Mouse (Mus musculus): ENCODE results near the gene Zfp775.
"Not testable (repeated sequence)": the region's sequence is repeated elsewhere in the genome, so short reads cannot be mapped to it uniquely, and the experiment has no call there.

Gene Zfp775

DNA sequence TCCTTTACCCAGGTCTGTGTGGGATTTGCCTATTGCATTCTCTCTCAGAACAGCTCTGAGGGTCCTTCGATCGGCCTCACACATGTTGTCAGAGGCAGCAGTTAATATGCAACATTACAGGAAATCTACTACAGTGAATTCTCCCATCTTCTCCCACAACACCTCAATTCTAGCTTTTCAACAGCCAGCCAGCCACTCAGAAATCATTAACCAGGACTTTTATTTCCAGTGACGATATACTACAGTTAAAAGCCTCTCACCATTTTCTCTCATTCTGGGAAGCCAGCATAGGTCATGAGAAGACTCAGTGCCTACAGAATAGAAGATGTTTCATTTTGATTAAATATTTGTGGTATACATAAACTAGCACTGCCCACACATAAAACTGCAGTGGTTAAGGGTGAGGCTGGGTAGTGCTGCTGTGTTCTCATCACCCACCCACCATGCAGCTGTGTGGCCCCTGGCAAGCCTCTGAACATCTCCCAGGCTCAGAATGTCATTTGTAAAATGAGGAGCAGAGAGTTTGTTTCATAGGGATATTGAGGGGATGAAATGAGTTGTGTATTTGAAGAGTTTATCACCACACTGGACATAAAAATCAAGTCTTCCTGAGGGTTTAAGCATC, 10.5 kb upstream of the Zfp775 start:
- DNase-seq = no peak

DNA sequence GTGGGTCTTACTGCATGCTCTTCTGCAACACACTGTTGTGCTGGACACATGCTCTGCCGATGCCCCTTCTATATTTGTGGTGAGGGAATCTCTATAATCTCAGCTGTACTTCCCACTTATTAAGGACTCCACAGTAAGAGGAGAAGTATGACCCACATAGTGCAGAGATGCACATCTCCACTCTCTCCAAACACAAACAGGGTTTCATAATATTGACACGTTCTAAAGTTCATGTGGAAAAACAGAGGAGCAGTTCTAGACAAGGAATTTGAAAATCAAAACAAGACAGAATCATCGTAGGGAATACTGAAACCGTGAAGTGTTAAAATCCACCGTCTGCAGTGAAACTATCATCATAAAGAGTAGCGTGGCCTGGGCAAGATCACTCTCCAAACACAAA, 10.0 kb upstream of the Zfp775 start:
- DNase-seq = no peak

DNA sequence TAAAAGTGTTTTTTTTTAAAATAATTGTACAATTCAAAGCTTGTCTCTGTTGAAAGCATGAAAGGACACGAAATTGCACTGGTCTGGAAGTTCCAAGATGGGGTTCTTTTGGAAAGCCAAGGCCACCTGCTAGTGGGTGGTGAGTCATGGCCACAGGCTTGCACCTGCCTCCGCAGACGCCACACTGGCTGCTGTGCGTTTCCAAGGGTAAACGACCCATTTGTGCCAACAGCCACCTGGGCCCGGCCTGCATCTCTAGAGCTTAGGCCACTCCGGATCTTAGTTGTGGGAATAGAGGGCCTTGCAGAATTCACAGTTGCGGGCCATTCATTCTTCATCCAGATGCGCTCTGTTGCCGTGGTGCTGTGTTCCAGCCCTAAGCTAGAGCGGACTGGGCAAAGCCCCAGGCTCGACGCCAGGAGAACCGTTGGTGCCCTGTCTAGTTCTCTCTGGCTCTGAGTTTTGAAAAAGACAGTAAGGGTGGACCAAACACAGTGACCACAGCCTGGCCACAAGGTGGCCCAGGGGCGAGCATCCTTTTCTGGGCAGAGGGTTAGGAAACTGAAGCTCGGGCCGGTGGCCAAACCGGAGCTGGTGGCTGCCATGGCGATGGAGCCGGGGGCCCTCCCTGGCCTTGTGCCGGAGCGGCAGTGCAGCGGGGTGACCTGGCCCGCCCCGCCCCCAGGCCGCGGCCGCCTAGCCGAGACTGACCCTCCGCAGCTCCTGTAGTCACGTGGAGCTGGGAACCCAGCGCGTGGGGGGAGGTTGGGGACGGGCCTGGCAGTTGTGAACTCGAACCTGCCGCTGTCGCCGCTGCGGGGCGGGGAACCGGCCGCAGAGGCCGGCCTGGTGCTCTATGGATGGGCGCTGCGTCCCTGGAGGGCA, 8.5 kb upstream of the Zfp775 start, which contains the start of the genes Repin1 and Gm44965:
Gene Repin1, plus strand, starts transcription at position 726 of the 885 bp plus-strand sequence.
Gene Gm44965, plus strand, starts transcription at position 784 of the 885 bp plus-strand sequence.
- peak; percentile 94 to 96 for DNase-seq

DNA sequence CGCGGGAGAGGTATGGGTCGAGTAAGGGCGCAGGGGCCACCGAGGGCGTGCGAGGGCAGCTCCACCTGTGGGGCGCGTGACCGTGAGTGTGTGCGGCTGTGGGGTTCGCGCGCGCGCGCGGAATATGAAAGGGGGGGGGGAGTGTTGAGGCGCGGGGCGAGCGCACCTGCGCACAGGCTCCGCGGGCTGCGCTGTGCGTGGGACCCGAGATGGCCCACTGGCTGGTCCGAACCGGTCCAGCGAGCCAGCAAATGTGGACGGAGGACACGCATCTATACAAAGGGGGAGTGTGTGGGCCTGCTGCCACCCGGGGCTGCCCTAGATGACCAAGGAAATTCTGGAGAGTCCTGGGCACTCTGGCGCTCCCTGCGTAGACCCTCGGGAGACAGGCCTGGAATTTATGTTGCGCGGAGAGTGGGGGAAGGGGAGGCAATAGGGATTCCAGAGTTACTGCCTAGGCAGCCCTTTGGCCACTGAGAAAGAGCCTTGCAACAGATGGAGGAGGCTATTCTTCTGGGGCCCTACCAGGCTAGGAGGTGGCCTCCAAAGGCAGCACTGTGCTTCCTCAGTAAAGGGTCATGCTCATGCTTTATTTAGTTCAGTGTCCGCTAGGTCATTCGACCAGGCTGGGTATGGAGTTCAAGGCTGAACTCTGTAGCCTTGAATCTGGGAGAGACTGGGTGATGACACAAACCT, 7.7 kb upstream of the Zfp775 start:
- DNase-seq = peak in 1 of 2 experiments; percentile 55

DNA sequence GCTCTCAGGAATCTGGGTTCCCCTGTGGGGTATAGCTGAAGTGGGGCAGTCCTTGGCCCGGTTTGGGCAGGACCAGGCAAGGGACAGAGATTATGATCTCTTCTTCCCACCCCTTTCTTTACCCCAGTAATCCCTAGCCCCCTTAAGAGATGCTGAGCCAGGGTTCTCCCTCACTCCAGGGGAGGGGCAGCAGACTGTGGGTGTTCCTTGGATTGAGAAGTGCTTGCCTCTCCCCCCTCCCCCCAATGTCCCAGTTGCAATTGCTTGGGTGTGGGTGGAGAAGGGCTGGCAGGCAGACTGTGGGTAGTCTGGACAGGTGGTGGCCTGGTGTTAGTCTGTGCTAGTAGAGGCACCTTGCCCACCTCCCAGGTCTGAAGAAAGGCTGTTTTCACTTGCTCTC, 6.6 kb upstream of the Zfp775 start:
- DNase-seq = no peak

DNA sequence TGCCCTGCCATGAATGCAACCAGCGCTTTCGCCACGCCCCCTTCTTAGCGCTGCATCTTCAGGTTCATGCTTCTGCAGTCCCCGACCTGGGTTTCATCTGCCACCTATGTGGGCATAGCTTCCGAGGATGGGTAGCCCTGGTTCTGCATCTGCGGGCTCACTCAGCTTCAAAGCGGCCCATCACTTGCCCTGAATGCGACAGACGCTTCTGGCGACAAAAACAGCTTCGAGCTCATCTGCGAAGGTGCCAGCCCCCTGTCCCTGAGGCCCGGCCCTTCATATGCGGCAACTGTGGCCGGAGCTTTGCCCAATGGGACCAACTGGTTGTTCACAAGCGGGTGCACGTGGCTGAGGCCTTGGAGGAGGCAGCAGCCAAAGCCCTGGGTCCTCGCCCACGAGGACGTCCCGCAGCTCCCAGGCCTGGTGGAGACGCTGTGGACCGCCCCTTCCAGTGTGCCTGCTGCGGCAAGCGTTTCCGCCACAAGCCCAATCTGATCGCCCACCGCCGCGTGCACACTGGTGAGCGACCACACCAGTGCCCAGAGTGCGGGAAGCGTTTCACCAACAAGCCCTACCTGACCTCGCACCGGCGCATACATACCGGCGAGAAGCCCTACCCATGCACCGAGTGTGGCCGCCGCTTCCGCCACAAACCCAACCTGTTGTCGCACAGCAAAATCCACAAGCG, 5.2 kb upstream of the Zfp775 start:
- DNase-seq = no peak

DNA sequence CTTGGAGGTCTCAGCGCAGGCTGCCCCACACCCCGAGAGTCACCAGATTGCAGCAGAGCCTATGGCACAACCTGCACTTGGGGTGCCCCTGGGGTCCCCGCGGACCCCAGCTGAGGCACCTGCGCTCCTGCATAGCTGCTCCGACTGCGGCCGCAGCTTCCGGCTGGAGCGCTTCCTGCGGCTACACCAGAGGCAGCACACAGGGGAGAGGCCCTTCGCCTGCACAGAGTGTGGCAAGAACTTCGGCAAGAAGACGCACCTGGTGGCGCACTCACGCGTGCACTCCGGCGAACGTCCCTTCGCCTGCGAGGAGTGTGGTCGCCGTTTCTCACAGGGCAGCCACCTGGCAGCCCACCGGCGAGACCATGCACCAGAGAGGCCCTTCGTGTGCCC, 4.6 kb upstream of the Zfp775 start:
- no peak for DNase-seq

DNA sequence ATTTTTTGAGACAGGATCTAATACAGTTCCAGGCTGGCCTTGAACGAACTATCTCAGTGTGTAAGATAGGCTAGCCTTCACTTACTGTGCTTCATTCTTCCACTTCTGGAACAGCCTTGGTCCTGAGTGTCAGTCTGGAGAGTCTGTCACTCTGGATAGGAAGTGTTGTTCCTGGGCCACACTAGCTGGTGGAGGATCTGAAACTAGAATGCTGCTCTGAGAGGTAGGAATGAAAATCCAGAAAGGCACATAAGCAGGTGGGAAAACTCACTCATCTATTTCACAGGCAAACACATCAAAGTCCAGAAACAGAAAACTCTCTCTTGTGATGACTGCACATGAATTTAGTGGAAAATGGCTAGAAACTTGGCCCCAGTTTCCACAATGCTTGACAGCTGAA, 1.3 kb upstream of the Zfp775 start:
- DNase-seq = no peak

DNA sequence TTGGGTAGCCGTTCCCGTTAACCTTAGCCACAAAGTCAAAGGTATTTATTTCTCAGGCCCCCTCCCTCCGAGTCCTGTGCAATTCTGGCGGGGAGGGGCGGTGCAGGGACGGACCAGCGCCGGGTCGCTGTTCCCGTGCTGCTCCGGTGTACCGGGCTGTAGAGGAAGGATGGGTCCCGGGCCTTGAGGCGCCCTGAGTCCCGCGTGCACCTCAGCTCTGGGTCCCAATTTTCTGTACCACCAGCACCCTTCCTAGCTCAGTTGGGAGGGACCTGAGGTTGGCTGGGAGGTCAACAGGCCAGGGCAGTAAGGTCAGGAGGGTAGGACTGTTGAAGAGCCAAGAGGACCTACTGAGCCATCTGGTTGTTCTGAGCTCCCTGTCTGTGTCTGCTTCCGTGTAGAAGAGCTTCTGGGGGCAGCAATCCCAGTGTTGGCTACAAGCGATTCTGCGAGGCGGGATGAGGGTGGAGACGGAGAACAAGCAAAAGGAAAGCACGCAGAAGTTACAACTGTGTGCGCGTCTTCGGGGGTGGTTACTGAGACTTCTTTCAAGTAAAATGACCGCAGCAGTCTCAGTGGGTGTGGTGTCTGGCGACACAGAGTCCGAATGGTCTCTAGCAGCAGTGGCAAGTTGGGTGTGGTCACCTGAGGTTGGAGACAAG, 348 bp downstream of the Zfp775 start:
- peak; percentile 48 to 50 for DNase-seq

DNA sequence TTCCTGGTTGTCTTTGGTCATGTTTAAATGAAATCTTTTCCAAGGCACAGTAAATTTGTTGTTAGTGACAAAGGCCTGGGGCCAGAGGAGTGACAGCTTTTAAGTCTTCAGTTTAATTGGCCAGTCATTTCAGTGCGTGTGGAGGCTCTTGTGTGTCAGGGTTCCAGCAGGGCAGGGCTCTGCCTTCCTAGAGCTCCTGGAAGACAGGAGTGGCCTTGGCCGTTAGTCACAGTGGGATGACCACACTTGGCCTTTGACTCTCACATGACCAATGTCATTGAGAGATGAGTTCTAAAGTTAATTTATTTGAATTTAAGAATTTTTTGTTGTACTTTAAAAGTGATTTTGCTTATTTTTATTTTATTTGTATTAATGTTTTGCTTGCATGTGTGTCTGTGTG, 6.3 kb downstream of the Zfp775 start:
- no peak for DNase-seq

DNA sequence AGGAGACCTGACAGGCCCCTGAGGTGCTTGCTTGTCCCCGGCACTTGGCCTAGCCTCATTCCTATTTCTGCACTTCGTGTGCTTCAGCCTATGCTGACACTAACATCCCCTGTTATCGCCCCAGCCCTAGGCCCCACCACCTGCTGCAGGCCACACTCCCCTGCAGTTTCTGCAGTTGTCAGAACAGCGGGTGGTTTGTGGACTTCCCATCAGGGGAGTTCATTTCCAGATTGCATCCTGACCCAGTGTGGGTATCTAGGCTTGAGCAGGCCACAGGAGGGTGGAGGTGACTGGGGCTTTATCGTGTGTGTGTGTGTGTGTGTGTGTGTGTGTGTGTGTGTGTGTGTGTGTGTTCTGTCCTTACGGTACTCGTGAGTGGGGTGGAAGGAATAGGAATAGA, 7.6 kb downstream of the Zfp775 start:
- no peak for DNase-seq

DNA sequence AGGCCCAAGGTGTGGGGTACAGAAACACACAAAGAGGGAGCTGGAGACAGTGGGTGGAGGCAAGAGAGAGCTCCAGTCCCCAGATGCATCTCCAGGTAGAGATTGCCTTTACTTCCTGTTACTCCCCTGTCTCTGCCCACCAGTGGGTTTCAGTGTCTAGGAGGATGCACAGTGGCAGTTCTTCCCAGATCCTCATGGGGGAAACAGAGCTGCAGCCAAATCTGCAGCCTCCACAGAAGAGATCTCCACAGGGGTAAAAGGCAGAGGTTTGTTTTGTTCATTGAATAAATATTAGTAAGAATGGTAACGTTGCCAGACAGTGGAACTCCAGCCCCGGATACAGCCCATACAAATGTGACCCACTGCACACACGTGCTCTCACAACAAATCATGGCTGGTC, 8.8 kb downstream of the Zfp775 start:
- DNase-seq = peak in 1 of 2 experiments; percentile 24

DNA sequence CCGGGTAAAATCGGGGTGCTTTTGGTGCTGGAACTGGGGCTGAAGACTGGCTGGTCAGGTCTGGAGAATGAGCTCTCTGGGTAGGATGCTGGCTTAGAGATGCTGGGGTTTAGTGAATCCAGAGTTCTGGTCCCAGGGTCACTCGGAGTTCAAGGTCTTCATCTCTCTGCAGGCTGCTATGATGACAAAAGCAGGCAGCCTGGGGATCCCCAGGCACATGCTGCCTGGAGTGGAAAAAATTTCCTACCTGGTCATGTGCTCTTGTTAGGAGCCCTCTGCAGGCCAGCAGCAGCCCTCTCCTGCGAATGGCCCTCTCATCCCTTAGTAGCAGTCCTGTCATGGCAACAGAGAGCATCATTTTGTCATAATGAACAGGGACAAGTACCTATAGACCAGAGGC, 11.6 kb downstream of the Zfp775 start:
- no peak for DNase-seq

DNA sequence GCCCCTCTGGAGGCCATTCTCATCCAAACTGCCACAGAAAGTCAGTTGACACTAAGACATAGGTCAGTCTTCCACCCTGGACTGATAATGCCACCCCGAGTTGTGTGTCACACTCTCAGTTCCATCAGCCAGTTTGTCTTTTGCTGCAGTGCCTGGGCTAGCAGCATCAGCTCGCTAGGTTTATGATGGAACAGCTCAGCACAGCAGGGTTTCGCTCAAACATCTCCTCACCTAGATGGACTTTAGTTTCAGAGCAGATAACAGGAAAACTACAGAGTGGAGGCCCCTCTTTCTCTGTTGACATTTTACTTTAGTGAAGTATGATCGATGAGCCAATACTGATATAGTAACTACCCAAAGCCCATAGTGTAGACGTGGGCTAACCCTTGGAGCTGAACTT, 12.9 kb downstream of the Zfp775 start:
- DNase-seq = no peak

DNA sequence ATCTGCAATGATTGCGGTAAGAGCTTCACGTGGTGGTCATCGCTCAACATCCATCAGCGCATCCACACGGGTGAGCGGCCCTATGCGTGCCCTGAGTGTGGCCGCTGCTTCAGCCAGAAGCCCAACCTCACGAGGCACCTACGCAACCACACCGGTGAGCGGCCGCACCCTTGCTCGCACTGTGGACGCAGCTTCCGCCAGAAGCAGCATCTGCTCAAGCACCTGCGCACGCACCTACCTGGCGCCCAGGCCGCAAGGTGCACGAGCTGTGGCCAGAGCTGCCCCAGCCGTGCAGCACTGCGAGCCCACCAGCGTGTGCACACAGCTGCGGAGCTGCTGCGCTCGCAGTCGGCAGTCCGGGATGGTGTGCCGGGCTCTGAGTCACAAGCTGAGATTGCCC, 18.2 kb downstream of the Zfp775 start:
- DNase-seq = no peak

DNA sequence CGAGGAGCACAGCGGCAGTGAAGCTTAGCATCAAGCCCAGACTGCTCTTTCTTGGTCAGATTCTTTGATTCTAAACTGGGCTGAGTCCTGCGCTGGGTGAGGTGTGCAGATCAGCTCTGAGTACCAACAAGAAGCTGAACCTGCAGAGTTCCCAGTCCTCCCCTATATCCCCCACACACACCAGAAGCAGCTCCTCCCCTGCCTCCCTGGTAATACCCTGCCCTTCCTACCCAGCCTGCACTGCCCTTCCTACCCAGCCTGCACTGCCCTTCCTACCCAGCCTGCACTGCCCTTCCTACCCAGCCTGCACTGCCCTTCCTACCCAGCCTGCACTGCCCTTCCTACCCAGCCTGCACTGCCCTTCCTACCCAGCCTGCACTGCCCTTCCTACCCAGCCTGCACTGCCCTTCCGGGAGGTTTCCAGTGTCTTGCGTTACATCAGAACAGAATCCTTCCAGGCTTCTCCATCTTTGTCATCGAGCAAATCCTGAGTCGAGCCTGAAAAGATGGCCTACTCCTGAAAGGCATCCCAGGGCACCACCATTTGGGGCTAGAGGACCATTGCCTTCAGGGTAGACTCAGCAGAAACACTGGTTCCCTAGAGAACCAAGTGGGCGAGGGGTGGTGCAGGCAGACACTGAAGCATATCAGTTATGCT, 20.5 kb downstream of the Zfp775 start:
- not testable (repeated sequence) for DNase-seq

DNA sequence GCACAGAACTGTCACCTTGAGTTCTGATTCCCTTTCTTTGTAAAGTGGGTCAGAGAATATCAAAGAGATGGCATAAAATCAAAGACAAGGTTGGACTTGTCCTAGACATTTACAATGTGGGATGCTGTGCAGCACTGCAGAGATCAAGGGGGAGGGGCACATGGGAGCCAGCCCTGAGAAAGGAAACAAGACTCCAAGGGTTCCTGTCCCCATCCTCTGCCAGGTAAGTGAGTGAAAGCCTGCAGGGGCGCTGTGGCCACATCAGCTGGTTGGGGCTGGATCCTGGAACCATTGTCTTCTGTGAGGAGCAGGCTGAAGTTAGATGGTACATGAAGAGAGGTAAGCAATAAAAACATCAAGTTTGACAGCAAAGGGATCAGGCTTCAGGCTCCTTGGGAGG, 21.6 kb downstream of the Zfp775 start:
- DNase-seq = no peak

DNA sequence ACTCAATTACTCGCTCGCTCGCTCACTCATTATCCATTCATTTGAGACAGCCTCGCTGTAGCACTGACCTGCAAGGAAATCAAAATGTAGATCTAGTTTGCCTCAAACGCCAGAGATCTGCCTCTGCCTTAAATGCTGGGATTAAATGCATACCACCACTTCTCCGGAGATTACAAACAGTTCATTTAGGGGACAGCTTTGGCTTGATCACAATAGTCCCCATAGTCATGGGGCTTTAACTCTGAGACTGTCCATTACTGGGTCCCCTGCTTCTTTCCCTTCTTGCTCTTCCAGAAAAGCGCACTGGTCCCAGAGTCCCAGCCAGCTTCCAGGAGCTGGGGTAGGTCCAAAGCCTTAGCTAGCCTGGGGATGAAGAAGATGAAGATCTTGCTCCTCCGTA, 24.6 kb downstream of the Zfp775 start, which contains the start of gene AI854703:
Gene AI854703, plus strand, starts transcription at position 301 of the 400 bp plus-strand sequence.
- no peak for DNase-seq

DNA sequence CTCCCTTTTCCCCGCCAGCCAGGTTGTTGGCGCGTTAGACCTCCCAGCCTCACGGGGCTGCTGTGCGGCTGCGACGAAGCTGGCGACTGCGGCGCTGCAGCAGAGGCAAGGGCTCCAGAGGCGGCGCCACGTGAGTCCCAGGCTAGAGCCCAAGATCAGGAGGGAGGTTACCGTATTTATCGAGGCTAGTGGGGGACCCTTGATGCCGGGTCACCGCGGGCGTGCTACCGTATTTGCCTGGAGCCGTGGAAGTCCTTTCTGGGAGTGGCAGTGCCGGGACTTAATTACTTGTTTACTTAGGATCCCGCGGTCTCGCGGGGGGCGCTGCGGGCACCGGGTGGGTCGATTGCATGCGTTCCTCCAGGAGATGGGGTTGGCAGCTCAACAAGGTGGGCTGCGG, 25.1 kb downstream of the Zfp775 start:
- DNase-seq = peak; percentile 41 to 57

DNA sequence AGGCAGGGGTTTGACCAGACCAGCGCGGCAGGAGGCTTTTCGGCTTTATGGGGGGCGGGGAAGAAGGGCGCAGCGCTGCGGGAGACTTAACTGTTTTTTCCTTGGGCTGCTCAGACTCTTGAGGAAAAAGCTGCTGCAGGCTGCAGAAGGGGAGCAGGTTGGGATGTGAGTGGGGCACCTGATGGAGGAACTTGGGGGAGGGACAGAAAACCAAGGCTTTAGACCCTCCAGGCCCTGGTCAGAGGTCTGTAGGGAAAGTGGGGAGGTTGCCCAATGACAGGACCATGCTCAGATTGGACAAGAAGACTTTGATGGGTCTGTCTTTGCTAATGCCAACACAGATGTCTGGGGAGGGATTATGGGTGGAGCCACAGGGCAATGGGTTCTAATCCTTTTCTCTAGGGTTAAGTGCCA, 25.7 kb downstream of the Zfp775 start:
- DNase-seq = no peak

DNA sequence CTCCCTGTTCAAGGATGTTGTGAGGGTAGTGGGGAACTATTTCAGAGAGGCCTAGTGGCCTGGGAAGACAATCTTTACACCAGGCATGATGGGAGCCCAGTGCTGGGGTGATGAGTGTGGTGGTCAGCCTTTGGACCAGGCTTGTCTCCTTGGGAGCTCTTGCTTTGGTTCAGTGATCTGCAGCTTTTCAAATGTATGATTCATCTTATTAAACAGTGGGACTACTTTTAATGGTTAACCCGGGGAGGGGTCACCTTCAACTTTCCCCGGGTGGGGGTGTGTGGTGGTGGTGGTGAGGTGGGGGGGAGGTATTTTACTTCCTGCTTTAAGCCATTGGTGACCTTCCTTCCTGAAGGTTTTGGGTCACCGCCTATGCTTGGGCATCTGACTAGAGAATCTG, 26.5 kb downstream of the Zfp775 start:
- no peak for DNase-seq
